Mouse (Mus musculus) embryonic facial prominence, embryonic 10.5 days (tissue): ENCODE data around the gene Slc18a2. TPM values are rescaled to one million over a fixed set of nuclear protein-coding genes. Genes with fewer than 3 reads are reported as not detected.

Experiments
- DNase-seq: peaks from one replicate; pipeline ENCODE4 v3.0.0-alpha.2; 2017; ENCODE audit warnings: low spot score
- H3K27ac ChIP-seq: fragments of 300-500 bp; sonication (generic); replicated peaks from 2 replicates; pipeline ENCODE4 v1.5.1; 2016; ENCODE audit warnings: mild to moderate bottlenecking
- H3K27me3 ChIP-seq: fragments of 300-500 bp; sonication (generic); replicated peaks from 2 replicates; pipeline ENCODE4 v1.6.1; 2016; ENCODE audit warnings: low read depth, mild to moderate bottlenecking; ENCODE audit not compliant: poor library complexity, severe bottlenecking
- H3K36me3 ChIP-seq: fragments of 300-500 bp; sonication (generic); replicated peaks from 2 replicates; pipeline ENCODE4 v1.6.1; 2016; ENCODE audit warnings: mild to moderate bottlenecking, moderate library complexity
- H3K4me1 ChIP-seq: fragments of 300-500 bp; sonication (generic); 2 replicates; pipeline ENCODE4 v1.6.1; 2016
- H3K4me3 ChIP-seq: fragments of 300-500 bp; sonication (generic); 2 replicates; pipeline ENCODE4 v1.5.1; 2016; ENCODE audit warnings: mild to moderate bottlenecking, moderate library complexity
- H3K9me3 ChIP-seq: fragments of 300-500 bp; sonication (generic); 2 replicates; pipeline ENCODE4 v1.6.1; 2016; ENCODE audit warnings: mild to moderate bottlenecking
- WGBS: fragments of 180-500 bp; shearing (Covaris S2); methylation state at CpG from one replicate; pipeline ENCODE4 v1.1.7; 2016; 5-methylcytosine and 5-hydroxymethylcytosine counted together
- polyA plus RNA-seq: library from polyadenylated mRNA; unstranded; fragments of >200 nt; fragmentation: Nextera tagmentation; extraction: Ambion mirVana; gene quantifications from 2 replicates; pipeline ENCODE4 v1.2.1, GENCODE M21; 2016

Slc18a2 gene
- polyA plus RNA-seq, 1 experiment from 2014 or later = 11.2 TPM

DNA sequence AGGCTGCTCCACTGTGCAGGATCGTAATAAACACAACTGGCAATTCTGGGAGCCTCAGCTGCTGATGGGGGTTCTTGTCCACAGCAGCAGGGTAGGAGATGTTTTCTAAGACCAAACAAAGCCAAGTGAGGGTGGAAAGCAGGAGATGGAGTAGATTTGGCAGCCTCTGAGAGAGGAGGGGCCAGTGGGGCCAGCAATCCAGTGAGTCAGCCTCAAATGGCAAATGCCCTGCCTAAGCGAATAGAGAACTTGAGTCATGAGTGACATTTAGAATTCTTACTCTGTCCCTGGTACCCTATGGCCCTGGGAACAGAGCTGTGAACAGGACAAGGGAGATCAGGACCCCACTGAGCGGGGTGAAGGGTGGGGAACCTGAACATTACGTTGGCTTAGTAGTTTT is 12.6 kb upstream of the Slc18a2 start:
- no peak for DNase-seq
- 86% methylated on average over 4 of the region's 4 CpGs for WGBS
- no peak overlapping the region for H3K4me3 ChIP-seq

DNA sequence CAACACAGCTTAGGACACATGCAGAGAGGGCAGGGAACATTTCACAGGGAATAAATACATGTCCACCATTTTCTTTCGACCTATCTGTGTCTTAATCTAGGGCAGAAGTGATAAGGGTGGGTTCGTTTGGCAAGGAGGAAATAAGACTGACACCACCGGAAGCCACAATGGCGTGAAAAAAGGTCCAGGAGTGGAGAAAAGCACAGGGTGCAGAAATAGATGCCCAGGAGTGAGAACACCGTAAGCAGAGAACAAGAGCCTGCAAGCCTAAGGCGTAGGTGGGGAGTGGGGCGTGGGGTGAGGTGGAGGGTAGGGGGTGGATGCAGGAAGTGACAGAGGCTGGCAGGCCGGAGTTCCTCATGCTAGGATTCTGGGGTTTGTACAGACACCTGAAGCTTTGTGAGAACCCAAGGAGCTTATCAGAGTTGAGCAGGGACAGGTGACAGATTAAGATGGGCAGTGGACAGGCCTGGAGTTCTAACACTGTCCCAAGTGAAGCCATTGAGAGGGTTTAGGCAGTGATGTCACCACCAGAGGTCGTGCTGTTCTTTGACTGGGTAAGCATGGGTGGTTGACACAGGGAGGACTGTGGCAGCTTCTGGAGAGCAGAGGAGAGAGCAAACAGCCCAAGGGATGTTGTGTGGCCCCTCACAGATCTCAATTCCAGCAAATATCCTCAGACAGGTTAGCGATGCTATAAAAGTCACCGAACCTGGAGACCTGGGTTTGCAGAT is 12.0 kb upstream of the Slc18a2 start:
- Histone ChIP-seq H3K27me3 (no peaks in the 10 kb centered on the region), H3K27ac (no peak overlapping the region), H3K9me3 (no peaks in the 10 kb centered on the region), H3K4me3 (no peak overlapping the region), H3K36me3 (no peaks in the 10 kb centered on the region), H3K4me1 (peaks cover 6% of the 10 kb centered on the region)
- WGBS = 76% methylated on average over 11 of the region's 11 CpGs
- no peak for DNase-seq

More for the DNA sequence above, 12.6 kb upstream of the Slc18a2 start:
- H3K9me3 ChIP-seq = no peaks in the 10 kb centered on the region
- H3K4me1 ChIP-seq = peaks cover 6% of the 10 kb centered on the region
- H3K27me3 ChIP-seq = no peaks in the 10 kb centered on the region
- H3K36me3 ChIP-seq = no peaks in the 10 kb centered on the region
- H3K27ac ChIP-seq = no peak overlapping the region

DNA sequence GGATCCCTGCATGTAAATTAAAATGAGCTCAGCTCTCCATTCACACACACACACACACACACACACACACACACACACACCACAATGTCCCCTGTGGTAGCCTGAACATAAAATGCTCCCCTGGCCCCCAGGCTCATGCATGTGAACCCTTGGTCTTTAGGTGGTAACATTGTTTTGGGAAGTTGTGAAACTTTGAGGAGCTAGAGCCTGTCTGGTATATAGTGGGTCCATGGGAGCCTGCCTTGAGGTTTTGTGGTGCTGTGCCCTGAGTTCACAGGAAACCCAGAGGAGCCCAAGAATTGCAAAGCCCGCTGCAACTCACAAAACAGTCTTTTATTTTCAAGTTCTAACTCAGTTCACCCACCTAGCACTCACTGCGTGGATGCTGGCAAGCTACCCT is 8.0 kb upstream of the Slc18a2 start:
- 70% methylated on average over 2 of the region's 2 CpGs for WGBS
- Histone ChIP-seq H3K9me3 (0 out of 2 replicates have a peak, but pooled peaks cover 2% of the 10 kb centered on the region), H3K27ac (no peak overlapping the region), H3K4me3 (no peak overlapping the region), H3K27me3 (no peaks in the 10 kb centered on the region), H3K36me3 (no peaks in the 10 kb centered on the region), H3K4me1 (peaks cover 4% of the 10 kb centered on the region; the same call in 1 of the 2 replicates)
- no peak for DNase-seq

DNA sequence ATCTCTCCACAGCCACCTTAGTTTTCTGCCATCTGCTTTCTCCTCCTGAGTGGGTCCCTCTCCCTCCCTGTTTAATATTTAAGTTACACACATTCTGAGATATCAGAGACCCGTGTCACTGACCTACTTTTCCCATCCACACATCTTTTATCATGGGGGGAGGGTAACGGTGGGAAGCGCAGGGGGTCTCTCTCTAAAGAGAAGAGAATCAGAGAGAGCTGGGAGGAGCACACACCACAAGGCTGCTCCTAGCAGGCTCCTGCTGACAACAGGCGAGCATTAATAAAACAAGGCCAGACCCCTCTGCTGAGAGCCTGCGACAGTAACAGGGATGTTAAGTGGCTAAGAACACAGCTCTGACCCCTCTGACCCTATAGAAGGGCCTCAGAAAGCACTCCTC is 1.1 kb upstream of the Slc18a2 start:
- Histone ChIP-seq H3K4me1 (peaks cover 25% of the 10 kb centered on the region), H3K27ac (no peak overlapping the region), H3K9me3 (0 out of 2 replicates have a peak, but pooled peaks cover 2% of the 10 kb centered on the region), H3K36me3 (no peaks in the 10 kb centered on the region), H3K4me3 (no peak overlapping the region), H3K27me3 (peaks cover 55% of the 10 kb centered on the region)
- DNase-seq = no peak
- WGBS = 43% methylated on average over 5 of the region's 5 CpGs

DNA sequence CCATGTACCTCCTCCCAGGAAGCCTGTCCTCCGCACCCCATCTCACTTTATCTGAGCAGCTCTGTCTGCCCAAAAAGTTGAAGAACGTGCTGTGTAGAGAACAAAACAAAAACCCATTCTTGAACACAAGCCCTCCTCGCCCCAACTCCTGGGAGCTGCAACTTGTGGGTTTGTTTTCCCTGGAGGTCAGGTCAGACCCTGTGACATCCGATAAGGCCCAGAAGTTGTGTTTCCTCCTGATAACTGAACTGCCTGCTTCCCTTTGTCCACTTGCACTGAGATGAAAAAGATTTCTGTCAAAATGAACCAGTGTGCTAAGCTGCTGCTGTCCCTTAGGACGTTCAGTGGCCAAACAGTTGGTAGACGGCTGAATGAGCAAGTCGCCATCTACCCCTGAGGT is 908 bp downstream of the Slc18a2 start:
- H3K9me3 ChIP-seq = 0 out of 2 replicates have a peak, but pooled peaks cover 2% of the 10 kb centered on the region
- no peak overlapping the region for H3K27ac ChIP-seq
- H3K36me3 ChIP-seq = no peaks in the 10 kb centered on the region
- peaks cover 59% of the 10 kb centered on the region for H3K27me3 ChIP-seq
- 31% methylated on average over 7 of the region's 7 CpGs for WGBS
- no peak for DNase-seq
- H3K4me1 ChIP-seq = peaks cover 34% of the 10 kb centered on the region
- H3K4me3 ChIP-seq = peak overlapping the region; percentile 65

DNA sequence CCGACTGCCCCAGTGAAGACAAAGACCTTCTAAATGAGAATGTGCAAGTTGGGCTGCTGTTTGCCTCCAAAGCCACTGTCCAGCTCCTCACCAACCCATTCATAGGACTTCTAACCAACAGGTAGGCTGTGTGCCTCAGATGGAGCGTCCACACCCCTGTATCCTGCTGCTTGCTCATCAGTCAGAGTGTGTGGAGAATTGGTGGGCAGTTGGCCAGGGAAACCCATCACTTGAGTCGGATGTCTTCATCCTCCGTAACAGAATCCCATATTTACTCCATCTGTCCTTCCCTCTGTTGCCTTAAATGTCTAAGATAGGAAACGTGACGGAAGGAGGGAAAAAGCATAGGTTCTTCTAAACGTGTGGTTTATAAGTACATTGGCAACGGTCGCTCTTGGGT is 2.5 kb downstream of the Slc18a2 start:
- no peaks in the 10 kb centered on the region for H3K9me3 ChIP-seq
- WGBS = 89% methylated on average over 9 of the region's 9 CpGs
- no peaks in the 10 kb centered on the region for H3K36me3 ChIP-seq
- H3K4me3 ChIP-seq = no peak overlapping the region
- no peak overlapping the region for H3K27ac ChIP-seq
- peaks cover 50% of the 10 kb centered on the region for H3K4me1 ChIP-seq
- H3K27me3 ChIP-seq = peaks cover 59% of the 10 kb centered on the region
- no peak for DNase-seq

DNA sequence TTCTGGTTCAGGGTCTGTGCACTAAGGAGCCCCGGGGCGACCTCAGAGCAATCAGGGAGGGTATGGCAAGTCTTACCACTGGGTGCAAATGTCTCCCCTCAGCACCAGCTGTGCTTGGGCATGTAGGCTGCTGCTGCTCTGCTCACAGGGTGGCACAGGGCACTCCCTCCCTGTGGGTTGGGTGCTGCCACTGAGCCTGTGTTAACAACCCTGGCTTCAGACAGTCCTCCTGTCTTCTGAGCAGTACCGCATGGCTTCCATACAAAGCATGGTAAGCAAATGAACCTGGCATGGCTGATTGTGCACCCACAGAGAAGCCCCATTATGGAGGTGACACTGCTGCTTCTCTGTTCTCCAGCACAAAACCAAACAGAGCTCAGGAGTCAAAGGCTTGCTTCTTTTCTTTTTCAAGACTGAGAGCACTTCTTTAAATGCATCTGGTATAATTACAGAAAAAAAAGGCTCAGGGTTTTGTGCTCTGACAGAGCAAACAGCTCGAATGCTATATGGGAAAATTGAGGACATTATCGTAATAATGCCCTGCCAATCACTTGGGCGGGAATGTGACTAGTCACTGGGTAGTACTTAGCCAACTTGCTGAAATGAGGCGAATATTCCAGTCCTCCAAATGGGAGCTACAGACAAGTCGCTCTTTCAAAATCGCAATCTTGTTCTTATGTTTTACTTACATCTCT is 4.3 kb downstream of the Slc18a2 start:
- H3K27me3 ChIP-seq = peaks cover 47% of the 10 kb centered on the region
- no peak overlapping the region for H3K4me3 ChIP-seq
- H3K36me3 ChIP-seq = no peaks in the 10 kb centered on the region
- no peak for DNase-seq
- peaks cover 49% of the 10 kb centered on the region for H3K4me1 ChIP-seq
- no peaks in the 10 kb centered on the region for H3K9me3 ChIP-seq
- WGBS = 66% methylated on average over 9 of the region's 9 CpGs
- H3K27ac ChIP-seq = no peak overlapping the region

DNA sequence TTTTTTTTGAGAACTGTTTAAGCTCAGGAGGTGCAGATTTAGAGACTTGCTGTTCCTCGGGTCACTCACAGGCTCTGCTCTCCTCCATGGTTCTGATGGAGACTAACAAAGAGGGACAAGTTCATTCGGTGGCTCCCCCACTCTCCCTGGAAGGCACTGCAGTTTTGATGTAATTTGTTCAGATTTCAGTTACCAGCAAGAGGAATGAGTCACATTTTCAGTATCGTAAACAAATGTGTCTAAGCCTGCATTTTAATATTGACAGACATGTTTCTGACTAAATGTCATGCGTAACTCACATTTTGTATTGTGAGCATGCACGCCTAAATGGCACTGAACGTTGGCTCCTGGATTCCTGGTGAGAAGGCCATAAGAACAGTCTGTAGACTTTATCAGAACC is 5.2 kb downstream of the Slc18a2 start:
- Histone ChIP-seq H3K9me3 (no peaks in the 10 kb centered on the region), H3K36me3 (no peaks in the 10 kb centered on the region), H3K27ac (no peak overlapping the region), H3K4me3 (no peak overlapping the region), H3K4me1 (peaks cover 40% of the 10 kb centered on the region), H3K27me3 (peaks cover 38% of the 10 kb centered on the region)
- 70% methylated on average over 6 of the region's 6 CpGs for WGBS
- no peak for DNase-seq

DNA sequence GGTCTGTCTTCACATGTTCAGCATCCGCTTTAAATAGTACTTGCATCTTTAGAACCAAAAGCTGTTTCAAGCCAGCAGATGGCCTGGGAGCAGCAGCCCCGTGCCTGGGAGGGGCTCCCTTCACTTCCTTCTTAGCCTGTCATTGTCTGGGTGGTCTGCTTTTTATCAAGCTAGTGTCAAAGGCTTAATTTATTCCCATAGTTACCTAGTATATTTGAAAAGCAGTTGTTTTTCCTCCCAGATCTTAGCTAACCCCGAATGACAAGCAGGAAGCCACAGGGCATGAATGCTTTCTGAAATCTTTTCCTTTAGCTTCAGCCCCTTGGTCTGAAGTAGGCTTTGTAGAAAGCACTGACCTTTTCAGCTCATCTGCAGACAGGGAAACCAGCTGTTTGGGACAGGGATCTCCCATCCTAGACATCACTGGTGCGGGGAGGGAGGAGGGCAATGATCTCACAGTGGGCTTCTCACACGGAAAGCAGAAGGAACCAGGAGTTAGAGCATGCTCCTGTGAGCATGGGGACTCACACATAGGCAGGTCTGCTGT is 6.8 kb downstream of the Slc18a2 start:
- DNase-seq = peak; percentile 47
- 16% methylated on average over 5 of the region's 5 CpGs for WGBS
- no peak overlapping the region for H3K4me3 ChIP-seq
- no peaks in the 10 kb centered on the region for H3K9me3 ChIP-seq
- H3K4me1 ChIP-seq = peaks cover 30% of the 10 kb centered on the region
- peak overlapping the region; percentile 55 for H3K27ac ChIP-seq
- peaks cover 22% of the 10 kb centered on the region for H3K27me3 ChIP-seq
- H3K36me3 ChIP-seq = no peaks in the 10 kb centered on the region

DNA sequence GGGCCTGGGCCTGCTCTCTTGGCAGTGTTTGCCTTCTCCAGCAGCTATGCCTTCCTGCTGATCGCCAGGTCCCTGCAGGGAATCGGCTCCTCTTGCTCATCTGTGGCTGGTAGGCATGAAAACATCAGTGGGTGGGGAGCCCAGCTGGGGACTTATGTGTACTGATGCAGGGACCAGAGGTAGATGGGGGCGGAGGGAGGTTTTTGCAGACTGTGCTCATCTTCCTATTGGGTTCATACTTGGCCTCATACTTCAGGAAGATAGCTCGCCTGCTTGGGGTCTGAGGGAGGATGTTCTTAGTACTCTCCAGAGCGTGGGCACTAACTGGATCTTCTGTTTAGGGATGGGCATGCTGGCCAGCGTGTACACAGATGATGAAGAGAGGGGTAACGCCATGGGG is 12.5 kb downstream of the Slc18a2 start:
- Histone ChIP-seq H3K4me1 (peaks cover 3% of the 10 kb centered on the region), H3K27ac (no peak overlapping the region), H3K9me3 (no peaks in the 10 kb centered on the region), H3K4me3 (no peak overlapping the region), H3K36me3 (no peaks in the 10 kb centered on the region), H3K27me3 (no peaks in the 10 kb centered on the region)
- WGBS = 89% methylated on average over 7 of the region's 7 CpGs
- DNase-seq = no peak

DNA sequence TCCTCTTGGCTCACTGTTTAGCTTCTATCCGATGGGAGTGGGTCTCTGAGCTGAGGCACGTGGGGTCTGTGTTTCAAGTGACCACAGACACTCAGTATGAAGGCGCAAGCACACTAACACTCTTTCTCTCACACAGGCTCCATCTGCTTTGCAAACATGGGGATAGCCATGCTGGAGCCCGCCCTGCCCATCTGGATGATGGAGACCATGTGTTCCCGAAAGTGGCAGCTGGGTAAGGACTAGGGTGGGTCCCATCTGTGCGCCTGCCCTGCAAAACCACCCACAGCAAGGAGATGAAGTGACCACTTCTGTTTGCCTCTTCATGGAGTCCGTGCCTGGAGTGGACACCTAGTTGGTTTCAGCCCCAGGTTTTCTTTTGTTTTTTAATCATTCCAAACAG is 15.7 kb downstream of the Slc18a2 start:
- WGBS = 86% methylated on average over 7 of the region's 7 CpGs
- Histone ChIP-seq H3K27me3 (no peaks in the 10 kb centered on the region), H3K27ac (no peak overlapping the region), H3K9me3 (no peaks in the 10 kb centered on the region), H3K36me3 (0 out of 2 replicates have a peak, but pooled peaks cover 10% of the 10 kb centered on the region), H3K4me1 (peaks cover 3% of the 10 kb centered on the region; the same call in 1 of the 2 replicates), H3K4me3 (no peak overlapping the region)
- no peak for DNase-seq

DNA sequence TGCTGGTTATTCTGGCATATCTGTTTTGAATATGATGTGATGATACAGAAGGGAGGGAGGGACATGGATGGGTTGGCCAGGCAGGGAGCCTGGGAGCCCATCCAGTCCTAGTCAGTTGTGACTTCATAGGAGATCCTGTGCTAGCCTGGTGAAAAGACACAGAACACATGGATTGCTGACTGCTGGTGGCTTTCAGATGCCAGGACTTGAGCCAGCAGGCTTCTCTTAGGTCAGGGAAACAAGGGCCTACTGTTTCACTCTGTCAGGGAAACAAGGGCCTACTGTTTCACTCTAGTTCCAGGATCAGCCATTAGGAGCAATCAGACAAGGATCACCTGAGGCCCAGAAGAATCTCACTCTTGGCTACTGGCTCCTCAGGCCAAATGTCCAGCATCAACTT is 20.1 kb downstream of the Slc18a2 start:
- H3K36me3 ChIP-seq = 0 out of 2 replicates have a peak, but pooled peaks cover 10% of the 10 kb centered on the region
- H3K4me1 ChIP-seq = peaks cover 3% of the 10 kb centered on the region; the same call in 1 of the 2 replicates
- H3K27me3 ChIP-seq = no peaks in the 10 kb centered on the region
- no peak overlapping the region for H3K27ac ChIP-seq
- H3K4me3 ChIP-seq = no peak overlapping the region
- H3K9me3 ChIP-seq = no peaks in the 10 kb centered on the region
- DNase-seq = no peak

DNA sequence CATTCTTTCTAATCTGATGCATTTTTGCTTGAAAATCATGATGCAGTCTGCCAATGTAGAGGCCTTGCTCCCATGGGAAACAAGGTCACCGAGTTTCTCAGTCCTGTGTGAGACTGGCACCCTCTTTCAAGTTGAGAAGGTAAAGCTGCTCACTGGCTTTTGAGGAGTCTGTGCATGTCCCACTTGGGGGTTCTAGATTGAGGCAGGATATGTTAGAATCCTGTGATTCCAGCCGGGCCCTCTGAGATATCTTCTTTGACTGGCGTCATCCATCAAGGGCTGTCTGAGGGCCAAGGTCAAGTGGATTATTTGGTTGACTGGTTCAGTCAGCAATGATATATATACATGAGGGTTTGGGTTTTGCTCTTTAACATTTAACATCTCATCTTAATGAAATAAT is 21.3 kb downstream of the Slc18a2 start:
- no peaks in the 10 kb centered on the region for H3K27me3 ChIP-seq
- H3K4me1 ChIP-seq = peaks cover 3% of the 10 kb centered on the region; the same call in 1 of the 2 replicates
- no peak overlapping the region for H3K27ac ChIP-seq
- no peaks in the 10 kb centered on the region for H3K9me3 ChIP-seq
- H3K36me3 ChIP-seq = 0 out of 2 replicates have a peak, but pooled peaks cover 10% of the 10 kb centered on the region
- DNase-seq = no peak
- H3K4me3 ChIP-seq = no peak overlapping the region
- 88% methylated on average over 3 of the region's 3 CpGs for WGBS
